Mouse (Mus musculus): Measurements from ENCODE around the gene Tk2.

- TF ChIP-seq CTCF (IDR thresholded peaks at IDR 0.05; ENCODE audit: low read depth, low read length) (no peak), POLR2A (IDR thresholded peaks at IDR 0.05; ENCODE audit: insufficient read depth, low read length) (no peak)
These were observed 21.3 kb downstream of the Tk2 start for GRCm38 (mm10) chr8:104227048-104227447.

Data from ES-Bruce4 (cell line).